20 mouse cellular contexts compared by ENCODE assay signal in genomic region chr4:141680892-141681291, GRCm38 (mm10). TPM values are rescaled to one million over a fixed set of nuclear protein-coding genes. Genes with fewer than 3 reads are reported as not detected.
DNase-seq lines count a peak whose midpoint lies in the region; ATAC-seq lines count a peak whose summit lies in the region.
"Had no signal": no experiment of that assay in that cellular context is flagged by ENCODE, and none has a peak within 500 bp of the region (broad histone marks: within the 10 kb centered on the region; RNA-seq: fewer than 3 reads in every experiment).

No protein-coding gene starts in this region.

- DNase-seq in heart, adult 9 months (ENCODE audit: low spot score in 2 of 2) = no peak
- DNase-seq in kidney, postnatal 4 days = peak; percentile 17 to 28
- DNase-seq in embryonic facial prominence, embryonic 10.5 days (ENCODE audit: low spot score) = peak; percentile 21
- DNase-seq in urinary bladder, postnatal 25 days (ENCODE audit: low spot score) = no peak
- no peak for DNase-seq in spleen, adult 12 weeks (ENCODE audit: low spot score)
- DNase-seq: cerebellum, adult 8-10 months; right cerebral cortex, adult 18-20 months; thymus, postnatal 14 days had no signal

- H3K4me1 ChIP-seq in heart, embryonic 13.5 days = peaks cover 66% of the 10 kb centered on the region
- H3K4me1 ChIP-seq in kidney, embryonic 16.5 days (ENCODE audit: insufficient read depth, low read length) = peaks cover 19% of the 10 kb centered on the region
- peaks cover 36% of the 10 kb centered on the region for H3K4me1 ChIP-seq in embryonic facial prominence, embryonic 10.5 days
- H3K4me1 ChIP-seq in limb, embryonic 15.5 days = peaks cover 5% of the 10 kb centered on the region
- H3K4me1 ChIP-seq: neural tube, embryonic 12.5 days had no signal

- peak overlapping the region; percentile 37; the same call in 1 of the 2 replicates for H3K27ac ChIP-seq in heart, embryonic 13.5 days (replicated peaks)
- no peak overlapping the region for H3K27ac ChIP-seq in kidney, embryonic 16.5 days (ENCODE audit: low read length)
- H3K27ac ChIP-seq in embryonic facial prominence, embryonic 10.5 days (replicated peaks) = no peak overlapping the region
- H3K27ac ChIP-seq in limb, embryonic 15.5 days = peak overlapping the region; percentile 57; the same call in 1 of the 2 replicates
- H3K27ac ChIP-seq: embryonic facial prominence, embryonic 13.5 days; hindbrain, embryonic 12.5 days; kidney, postnatal 0 days; lung, embryonic 15.5 days; midbrain, embryonic 13.5 days; neural tube, embryonic 12.5 days had no signal

- no peak for ATAC-seq in heart, embryonic 13.5 days (ENCODE audit: extremely low read depth, insufficient number of reproducible peaks, low FRiP score, low TSS enrichment)
- ATAC-seq in kidney, embryonic 16.5 days (ENCODE audit: low FRiP score, low TSS enrichment) = no peak
- no peak for ATAC-seq in limb, embryonic 15.5 days (ENCODE audit: insufficient number of reproducible peaks, low FRiP score, low TSS enrichment, low read depth)
- ATAC-seq: forebrain, embryonic 16.5 days; midbrain, embryonic 13.5 days had no signal

- no peak overlapping the region for H3K4me3 ChIP-seq in heart, embryonic 13.5 days
- H3K4me3 ChIP-seq in kidney, embryonic 16.5 days (ENCODE audit: low read length) = no peak overlapping the region
- no peak overlapping the region for H3K4me3 ChIP-seq in embryonic facial prominence, embryonic 10.5 days
- H3K4me3 ChIP-seq in limb, embryonic 15.5 days = no peak overlapping the region
- H3K4me3 ChIP-seq: embryonic facial prominence, embryonic 13.5 days; hindbrain, embryonic 12.5 days; lung, embryonic 15.5 days; midbrain, embryonic 13.5 days; neural tube, embryonic 12.5 days had no signal

- H3K9me3 ChIP-seq in heart, embryonic 13.5 days = no peaks in the 10 kb centered on the region
- H3K9me3 ChIP-seq in kidney, embryonic 16.5 days (ENCODE audit: low read length) = no peaks in the 10 kb centered on the region
- no peaks in the 10 kb centered on the region for H3K9me3 ChIP-seq in embryonic facial prominence, embryonic 10.5 days
- H3K9me3 ChIP-seq in limb, embryonic 15.5 days = no peaks in the 10 kb centered on the region
- H3K9me3 ChIP-seq: embryonic facial prominence, embryonic 13.5 days; hindbrain, embryonic 12.5 days; lung, embryonic 15.5 days; midbrain, embryonic 13.5 days; neural tube, embryonic 12.5 days had no signal

- H3K4me2 ChIP-seq in heart, embryonic 13.5 days = no peak overlapping the region
- no peak overlapping the region for H3K4me2 ChIP-seq in kidney, embryonic 16.5 days (replicated peaks; ENCODE audit: low read depth, low read length)
- H3K4me2 ChIP-seq in limb, embryonic 15.5 days = no peak overlapping the region
- H3K4me2 ChIP-seq: embryonic facial prominence, embryonic 13.5 days; hindbrain, embryonic 12.5 days; liver, embryonic 11.5 days; lung, embryonic 15.5 days; midbrain, embryonic 13.5 days; neural tube, embryonic 12.5 days had no signal

- no peaks in the 10 kb centered on the region for H3K27me3 ChIP-seq in heart, embryonic 13.5 days (replicated peaks)
- H3K27me3 ChIP-seq in kidney, embryonic 16.5 days (ENCODE audit: insufficient read depth, low read length) = no peaks in the 10 kb centered on the region
- no peaks in the 10 kb centered on the region for H3K27me3 ChIP-seq in embryonic facial prominence, embryonic 10.5 days (replicated peaks; ENCODE audit: low read depth, poor library complexity, severe bottlenecking)
- no peaks in the 10 kb centered on the region for H3K27me3 ChIP-seq in limb, embryonic 15.5 days
- H3K27me3 ChIP-seq: embryonic facial prominence, embryonic 13.5 days; hindbrain, embryonic 12.5 days; lung, embryonic 15.5 days; midbrain, embryonic 13.5 days; neural tube, embryonic 12.5 days had no signal

- no peak overlapping the region for H3K9ac ChIP-seq in heart, embryonic 13.5 days
- no peak overlapping the region for H3K9ac ChIP-seq in kidney, embryonic 16.5 days (replicated peaks; ENCODE audit: low read length)
- no peak overlapping the region for H3K9ac ChIP-seq in limb, embryonic 15.5 days
- H3K9ac ChIP-seq: embryonic facial prominence, embryonic 13.5 days; hindbrain, embryonic 12.5 days; lung, embryonic 15.5 days; midbrain, embryonic 13.5 days; neural tube, embryonic 12.5 days had no signal

- peaks cover 38% of the 10 kb centered on the region for H3K36me3 ChIP-seq in heart, embryonic 13.5 days
- H3K36me3 ChIP-seq in kidney, embryonic 16.5 days (ENCODE audit: insufficient read depth, low read length) = peaks cover 30% of the 10 kb centered on the region
- peaks cover 46% of the 10 kb centered on the region for H3K36me3 ChIP-seq in embryonic facial prominence, embryonic 10.5 days (replicated peaks)
- peaks cover 40% of the 10 kb centered on the region for H3K36me3 ChIP-seq in limb, embryonic 15.5 days

- WGBS in heart, embryonic 13.5 days = 26% methylated on average over 12 of the region's 12 CpGs
- WGBS in kidney, embryonic 16.5 days = 47% methylated on average over 12 of the region's 12 CpGs
- WGBS in embryonic facial prominence, embryonic 10.5 days = 56% methylated on average over 12 of the region's 12 CpGs
- WGBS in limb, embryonic 15.5 days = 28% methylated on average over 12 of the region's 12 CpGs

RNA-seq across cellular contexts. Expression of gene Rsc1a1, which starts 4.5 kb away (rescaled TPM):
- polyA plus RNA-seq in heart, embryonic 13.5 days (2015; fragmentation: Nextera tagmentation; extraction: Ambion mirVana) = 0.43 and 0.96 TPM in 2 replicates
- polyA plus RNA-seq in kidney, embryonic 16.5 days (2015; fragmentation: Nextera tagmentation; extraction: Ambion mirVana) = 0.62 TPM in 1 of 2 replicates, not detected in the other
- 1.1 and 2.3 TPM in 2 replicates for polyA plus RNA-seq in embryonic facial prominence, embryonic 10.5 days (2016; fragmentation: Nextera tagmentation; extraction: Ambion mirVana)
- 0.45 TPM in 1 of 2 replicates, not detected in the other for polyA plus RNA-seq in limb, embryonic 15.5 days (2015; fragmentation: Nextera tagmentation; extraction: Ambion mirVana)
- polyA plus RNA-seq: embryonic facial prominence, embryonic 13.5 days; heart, embryonic 16.5 days; kidney, postnatal 0 days; liver, embryonic 11.5 days; lung, embryonic 15.5 days; midbrain, embryonic 13.5 days; neural tube, embryonic 12.5 days had no signal

RNA-seq across cellular contexts. Expression of gene Plekhm2, which starts 16.2 kb away (rescaled TPM):
- 4.9 and 5.1 TPM in 2 replicates for polyA plus RNA-seq in heart, embryonic 13.5 days (2015; fragmentation: Nextera tagmentation; extraction: Ambion mirVana)
- 6.4 TPM in 2 replicates for polyA plus RNA-seq in kidney, embryonic 16.5 days (2015; fragmentation: Nextera tagmentation; extraction: Ambion mirVana)
- 4.9 and 5.2 TPM in 2 replicates for polyA plus RNA-seq in embryonic facial prominence, embryonic 10.5 days (2016; fragmentation: Nextera tagmentation; extraction: Ambion mirVana)
- polyA plus RNA-seq in limb, embryonic 15.5 days (2015; fragmentation: Nextera tagmentation; extraction: Ambion mirVana) = 5.8 and 6.5 TPM in 2 replicates

RNA-seq across cellular contexts. Expression of gene Ddi2, which starts 42.3 kb away (rescaled TPM):
- 13.2 and 15.6 TPM in 2 replicates for polyA plus RNA-seq in heart, embryonic 13.5 days (2015; fragmentation: Nextera tagmentation; extraction: Ambion mirVana)
- 19.1 and 20.9 TPM in 2 replicates for polyA plus RNA-seq in kidney, embryonic 16.5 days (2015; fragmentation: Nextera tagmentation; extraction: Ambion mirVana)
- polyA plus RNA-seq in embryonic facial prominence, embryonic 10.5 days (2016; fragmentation: Nextera tagmentation; extraction: Ambion mirVana) = 28.1 and 31.8 TPM in 2 replicates
- polyA plus RNA-seq in limb, embryonic 15.5 days (2015; fragmentation: Nextera tagmentation; extraction: Ambion mirVana) = 21.4 and 22.5 TPM in 2 replicates

RNA-seq across cellular contexts. Expression of gene Slc25a34, which starts 57.3 kb away (rescaled TPM):
- polyA plus RNA-seq in heart, embryonic 13.5 days (2015; fragmentation: Nextera tagmentation; extraction: Ambion mirVana) = 0.37 and 0.49 TPM in 2 replicates
- 0.54 and 0.69 TPM in 2 replicates for polyA plus RNA-seq in kidney, embryonic 16.5 days (2015; fragmentation: Nextera tagmentation; extraction: Ambion mirVana)
- 0.09 TPM in 1 of 2 replicates, not detected in the other for polyA plus RNA-seq in embryonic facial prominence, embryonic 10.5 days (2016; fragmentation: Nextera tagmentation; extraction: Ambion mirVana)
- 0.14 and 0.52 TPM in 2 replicates for polyA plus RNA-seq in limb, embryonic 15.5 days (2015; fragmentation: Nextera tagmentation; extraction: Ambion mirVana)
- polyA plus RNA-seq: embryonic facial prominence, embryonic 13.5 days; hindbrain, embryonic 12.5 days; liver, embryonic 11.5 days; neural tube, embryonic 12.5 days had no signal

Comparison
In these comparisons a context has a peak if more than half of its experiments do, and no peak if none do; other contexts are left out.
1. H3K27ac ChIP-seq: peak in heart, embryonic 13.5 days (single experiment) and limb, embryonic 15.5 days (single experiment); none in kidney, embryonic 16.5 days (single experiment) and embryonic facial prominence, embryonic 10.5 days (single experiment).
2. DNase-seq: peak in kidney, postnatal 4 days (2 of 2) and embryonic facial prominence, embryonic 10.5 days (single experiment); none in heart, adult 9 months (0 of 2), urinary bladder, postnatal 25 days (single experiment) and spleen, adult 12 weeks (single experiment).